In genomic region chr16:94837881-94838280, GRCm38 (mm10) we compare ENCODE assay signal across 21 mouse cellular contexts.
A peak's percentile ranks its signal among the peaks of the same experiment; 100 is the strongest.
DNase-seq lines count a peak whose midpoint lies in the region; ATAC-seq and TF ChIP-seq lines count a peak whose summit lies in the region.
"Had no signal": no experiment of that assay in that cellular context is flagged by ENCODE, and none has a peak within 500 bp of the region (broad histone marks: within the 10 kb centered on the region; RNA-seq: fewer than 3 reads in every experiment).

No protein-coding gene starts in this region.

- intact Hi-C loops in left cerebral cortex, adult 2 months (cut with DNase I) = no loop called here

- TF ChIP-seq CTCF in hindbrain, postnatal 0 days (IDR thresholded peaks at IDR 0.05; ENCODE audit: low read depth) = peak; percentile 30
- no peak; the same call in 1 of the 2 replicates for TF ChIP-seq CTCF in left cerebral cortex, adult 2 months (IDR thresholded peaks at IDR 0.05)

- no peak overlapping the region for H3K9ac ChIP-seq in hindbrain, postnatal 0 days (replicated peaks; ENCODE audit: low read length)
- H3K9ac ChIP-seq: embryonic facial prominence, embryonic 13.5 days; forebrain, embryonic 12.5 days; heart, embryonic 13.5 days; hindbrain, embryonic 12.5 days had no signal

- H3K27me3 ChIP-seq in hindbrain, postnatal 0 days (ENCODE audit: insufficient read depth, low read length) = no peaks in the 10 kb centered on the region
- no peaks in the 10 kb centered on the region for H3K27me3 ChIP-seq in hindbrain, embryonic 10.5 days (ENCODE audit: insufficient read depth, poor library complexity, severe bottlenecking)
- H3K27me3 ChIP-seq: heart, embryonic 13.5 days; hindbrain, embryonic 12.5 days had no signal

- H3K36me3 ChIP-seq in hindbrain, postnatal 0 days (ENCODE audit: insufficient read depth, low read length) = no peaks in the 10 kb centered on the region
- H3K36me3 ChIP-seq in hindbrain, embryonic 10.5 days = no peaks in the 10 kb centered on the region
- H3K36me3 ChIP-seq: embryonic facial prominence, embryonic 13.5 days; forebrain, embryonic 12.5 days; G1E; heart, embryonic 13.5 days; hindbrain, embryonic 12.5 days had no signal

- H3K4me1 ChIP-seq in hindbrain, postnatal 0 days (ENCODE audit: insufficient read depth, low read length) = no peaks in the 10 kb centered on the region
- no peaks in the 10 kb centered on the region for H3K4me1 ChIP-seq in hindbrain, embryonic 10.5 days (replicated peaks)
- H3K4me1 ChIP-seq: embryonic facial prominence, embryonic 13.5 days; hindbrain, embryonic 12.5 days had no signal

- peak; percentile 66 for ATAC-seq in hindbrain, postnatal 0 days
- ATAC-seq: forebrain, embryonic 16.5 days had no signal

- 75% methylated on average over 9 of the region's 9 CpGs for WGBS in hindbrain, postnatal 0 days
- WGBS in hindbrain, embryonic 10.5 days = 87% methylated on average over 9 of the region's 9 CpGs

- no peak overlapping the region for H3K4me2 ChIP-seq in hindbrain, postnatal 0 days (ENCODE audit: low read depth, low read length)
- H3K4me2 ChIP-seq: embryonic facial prominence, embryonic 13.5 days; forebrain, embryonic 12.5 days; heart, embryonic 13.5 days; hindbrain, embryonic 12.5 days had no signal

- peak; percentile 42 for DNase-seq in hindbrain, postnatal 0 days (ENCODE audit: low spot score)
- no peak for DNase-seq in hindbrain, embryonic 10.5 days (ENCODE audit: low spot score)
- DNase-seq in layer of hippocampus, adult 9-11 months = peak; percentile 48
- DNase-seq in layer of hippocampus, postnatal 25 days (ENCODE audit: extremely low spot score in 1 of 2, low spot score in 1 of 2) = no peak
- peak; percentile 47 for DNase-seq in retina, postnatal 1 day
- no peak for DNase-seq in retina, embryonic 14.5 days (ENCODE audit: low spot score)
- DNase-seq in gastrocnemius, adult 8-10 months (ENCODE audit: low spot score in 2 of 2) = no peak
- DNase-seq in left cerebral cortex, adult 2 months (ENCODE audit: extremely low spot score in 1 of 2, low spot score in 2 of 2) = no peak
- DNase-seq: adrenal gland, adult 8-10 months; cerebellum, adult 18-20 months; cerebellum, adult 9-11 months; cerebellum, postnatal 36 days; gastrocnemius, postnatal 36 days; heart, adult 11 months; heart, postnatal 36 days had no signal

- H3K4me3 ChIP-seq in hindbrain, postnatal 0 days (ENCODE audit: low read length) = no peak overlapping the region
- no peak overlapping the region for H3K4me3 ChIP-seq in hindbrain, embryonic 10.5 days
- no peak overlapping the region for H3K4me3 ChIP-seq in left cerebral cortex, adult 2 months
- H3K4me3 ChIP-seq: embryonic facial prominence, embryonic 13.5 days; forebrain, embryonic 12.5 days; heart, embryonic 13.5 days; hindbrain, embryonic 12.5 days had no signal

- H3K9me3 ChIP-seq in hindbrain, postnatal 0 days (ENCODE audit: low read length) = no peaks in the 10 kb centered on the region
- 0 out of 2 replicates have a peak, but pooled peaks cover 2% of the 10 kb centered on the region for H3K9me3 ChIP-seq in hindbrain, embryonic 10.5 days
- H3K9me3 ChIP-seq: embryonic facial prominence, embryonic 13.5 days; forebrain, embryonic 12.5 days; G1E; heart, embryonic 13.5 days; hindbrain, embryonic 12.5 days had no signal

- no peak overlapping the region for H3K27ac ChIP-seq in hindbrain, postnatal 0 days
- H3K27ac ChIP-seq in hindbrain, embryonic 10.5 days = no peak overlapping the region
- H3K27ac ChIP-seq in left cerebral cortex, adult 2 months = no peak overlapping the region
- H3K27ac ChIP-seq: embryonic facial prominence, embryonic 13.5 days; forebrain, embryonic 12.5 days; heart, embryonic 13.5 days; hindbrain, embryonic 12.5 days had no signal

Comparison
In these comparisons a context has a peak if more than half of its experiments do, and no peak if none do; other contexts are left out.
1. DNase-seq: peak in hindbrain, postnatal 0 days (single experiment), layer of hippocampus, adult 9-11 months (single experiment) and retina, postnatal 1 day (single experiment); none in hindbrain, embryonic 10.5 days (single experiment), layer of hippocampus, postnatal 25 days (0 of 2), retina, embryonic 14.5 days (single experiment), gastrocnemius, adult 8-10 months (0 of 2) and left cerebral cortex, adult 2 months (0 of 2).